Mouse (Mus musculus) gastrocnemius, postnatal 10 days (tissue): ENCODE measurements around the gene Arl16. TPM values are rescaled to one million over a fixed set of nuclear protein-coding genes. Genes with fewer than 3 reads are reported as not detected.

Experiments used
- DNase-seq: peaks from one replicate; pipeline ENCODE4 v3.0.0; 2021; ENCODE audit warnings: mixed read lengths
- total RNA-seq, 2 experiments: library from RNA; stranded (reverse); gene quantifications; 2 replicates each; pipeline ENCODE4 v1.2.3; 2021

Arl16 gene
- total RNA-seq, 2 experiments from 2014 or later = 16.1 to 17.5 TPM

GRCm38 (mm10) chr11:120452246-120452645, 15.2 kb downstream of the Arl16 start:
- DNase-seq = no peak

GRCm38 (mm10) chr11:120447179-120447578, 20.2 kb downstream of the Arl16 start:
- no peak for DNase-seq

- DNase-seq = no peak
Measured at GRCm38 (mm10) chr11:120445475-120445874, 21.9 kb downstream of the Arl16 start.

GRCm38 (mm10) chr11:120444106-120444505, 23.3 kb downstream of the Arl16 start:
- no peak for DNase-seq

GRCm38 (mm10) chr11:120442765-120443280, 24.6 kb downstream of the Arl16 start:
- DNase-seq = no peak

- no peak for DNase-seq
Measured at GRCm38 (mm10) chr11:120442344-120442743, 25.1 kb downstream of the Arl16 start, which contains the start of gene Tspan10. Gene Tspan10 (plus strand): TSS chr11:120442644.

- DNase-seq = no peak
Measured at GRCm38 (mm10) chr11:120437857-120438385, 29.5 kb downstream of the Arl16 start.

- peak; percentile 93 for DNase-seq
Measured at GRCm38 (mm10) chr11:120437152-120437856, 30.1 kb downstream of the Arl16 start, which contains the start of gene Nploc4. Gene Nploc4 (minus strand): TSS chr11:120437708.

- no peak for DNase-seq
Measured at GRCm38 (mm10) chr11:120426727-120427126, 40.7 kb downstream of the Arl16 start.

- DNase-seq = peak; percentile 64
Measured at GRCm38 (mm10) chr11:120423569-120424295, 43.7 kb downstream of the Arl16 start.

GRCm38 (mm10) chr11:120422651-120423568, 44.5 kb downstream of the Arl16 start:
- DNase-seq = no peak

- DNase-seq = no peak
Measured at GRCm38 (mm10) chr11:120418592-120418991, 48.8 kb downstream of the Arl16 start.

- DNase-seq = no peak
Measured at GRCm38 (mm10) chr11:120417852-120418251, 49.6 kb downstream of the Arl16 start.

Other genes starting within 250 kb of the Arl16 start
- 10 to 100 TPM in 1 of 2 experiments, 1 to 10 TPM in 1; 6.4 to 10.5 TPM for gene Bahcc1, start 234.7 kb downstream of the Arl16 start, total RNA-seq
- 100 to 1,000 TPM; 439 to 618 TPM for gene Actg1, start 119.1 kb downstream of the Arl16 start, total RNA-seq
- gene Fscn2, start 106.1 kb downstream of the Arl16 start, total RNA-seq = under 1 TPM; 0.50 to 0.61 TPM
- 10 to 100 TPM; 14.6 to 15.3 TPM for gene Faap100, start 88.8 kb downstream of the Arl16 start, total RNA-seq
- 10 to 100 TPM; 60.6 to 66.6 TPM for gene Nploc4, start 29.9 kb downstream of the Arl16 start, total RNA-seq
- not detected for gene Tspan10, start 25.0 kb downstream of the Arl16 start, total RNA-seq
- gene Pde6g, start 14.1 kb downstream of the Arl16 start, total RNA-seq = under 1 TPM; 0.23 to 0.41 TPM
- 10 to 100 TPM; 21.2 to 24.1 TPM for gene Oxld1, start 9.5 kb downstream of the Arl16 start, total RNA-seq
- 1 to 10 TPM; 5.5 to 6.8 TPM for gene Ccdc137, start 9.5 kb downstream of the Arl16 start, total RNA-seq
- 100 to 1,000 TPM; 121 to 147 TPM for gene Mrpl12, start 17.0 kb upstream of the Arl16 start, total RNA-seq
- 10 to 100 TPM in 1 of 2 experiments, 1 to 10 TPM in 1; 9.7 to 11.1 TPM for gene Slc25a10, start 24.2 kb upstream of the Arl16 start, total RNA-seq
- gene Gcgr, start 63.1 kb upstream of the Arl16 start, total RNA-seq = under 1 TPM; 0.09 to 0.75 TPM
- gene Mcrip1, start 82.1 kb upstream of the Arl16 start, total RNA-seq = 10 to 100 TPM; 51.3 to 52.7 TPM
- 100 to 1,000 TPM; 156 to 183 TPM for gene Ppp1r27, start 83.5 kb upstream of the Arl16 start, total RNA-seq
- gene P4hb, start 105.6 kb upstream of the Arl16 start, total RNA-seq = 100 to 1,000 TPM; 349 to 414 TPM
- gene Arhgdia, start 114.0 kb upstream of the Arl16 start, total RNA-seq = 100 to 1,000 TPM; 163 to 197 TPM
- gene Alyref, start 130.8 kb upstream of the Arl16 start, total RNA-seq = 10 to 100 TPM; 72.1 to 77.3 TPM
- 10 to 100 TPM; 60.1 to 67.6 TPM for gene Anapc11, start 130.8 kb upstream of the Arl16 start, total RNA-seq
- not detected for gene Npb, start 140.9 kb upstream of the Arl16 start, total RNA-seq
- 10 to 100 TPM; 29.7 to 30.9 TPM for gene Pcyt2, start 150.3 kb upstream of the Arl16 start, total RNA-seq
- gene Sirt7, start 157.6 kb upstream of the Arl16 start, total RNA-seq = 1 to 10 TPM; 6.5 to 9.2 TPM
- 10 to 100 TPM; 27.6 to 39.6 TPM for gene Mafg, start 166.0 kb upstream of the Arl16 start, total RNA-seq
- gene Pycr1, start 176.2 kb upstream of the Arl16 start, total RNA-seq = 10 to 100 TPM; 15.1 to 18.1 TPM
- 10 to 100 TPM; 89.2 to 92.0 TPM for gene Myadml2, start 180.6 kb upstream of the Arl16 start, total RNA-seq
- 1 to 10 TPM in 1 of 2 experiments, not detected in 1; 1.2 TPM for gene Notum, start 193.6 kb upstream of the Arl16 start, total RNA-seq
- 10 to 100 TPM; 34.8 to 39.8 TPM for gene Aspscr1, start 205.4 kb upstream of the Arl16 start, total RNA-seq
- 10 to 100 TPM; 34.9 to 35.6 TPM for gene Cenpx, start 246.1 kb upstream of the Arl16 start, total RNA-seq
- 10 to 100 TPM in 1 of 2 experiments, 1 to 10 TPM in 1; 7.7 to 10.1 TPM for gene Lrrc45, start 246.3 kb upstream of the Arl16 start, total RNA-seq